Mouse (Mus musculus): Measurements from ENCODE around the gene Hist1h3b. TPM values are rescaled to one million over a fixed set of nuclear protein-coding genes. Genes with fewer than 3 reads are reported as not detected.

The Hist1h3b gene
- polyA plus RNA-seq, 1 experiment from 2014 or later: 11.1 TPM

DNA sequence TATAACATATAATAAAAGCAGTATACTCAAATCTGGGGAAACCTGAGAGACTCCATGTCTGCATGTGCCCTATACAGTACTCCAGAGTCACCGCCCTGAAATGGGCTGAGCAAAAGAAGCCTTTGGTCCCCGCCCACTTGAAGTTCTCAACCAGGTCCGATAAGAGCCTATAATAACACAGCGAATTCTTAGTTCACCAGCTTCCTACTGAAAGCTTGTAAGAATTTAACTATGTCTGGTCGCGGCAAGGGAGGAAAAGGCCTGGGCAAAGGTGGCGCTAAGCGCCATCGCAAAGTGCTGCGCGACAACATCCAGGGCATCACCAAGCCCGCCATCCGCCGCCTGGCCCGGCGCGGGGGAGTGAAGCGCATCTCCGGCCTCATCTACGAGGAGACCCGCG is 4.7 kb downstream of the Hist1h3b start, which contains the start of gene Hist1h4b:
Gene Hist1h4b, plus strand, starts transcription at position 224 of the 400 bp plus-strand sequence.
- no peaks in the 10 kb centered on the region for H3K27me3 ChIP-seq (ENCODE audit: control insufficient read depth, insufficient read depth, low read length)
- 0% methylated on average over 17 of the region's 22 CpGs for WGBS
- ATAC-seq (ENCODE audit: insufficient number of reproducible peaks, insufficient read depth, low FRiP score, low read depth): peak; percentile 71

DNA sequence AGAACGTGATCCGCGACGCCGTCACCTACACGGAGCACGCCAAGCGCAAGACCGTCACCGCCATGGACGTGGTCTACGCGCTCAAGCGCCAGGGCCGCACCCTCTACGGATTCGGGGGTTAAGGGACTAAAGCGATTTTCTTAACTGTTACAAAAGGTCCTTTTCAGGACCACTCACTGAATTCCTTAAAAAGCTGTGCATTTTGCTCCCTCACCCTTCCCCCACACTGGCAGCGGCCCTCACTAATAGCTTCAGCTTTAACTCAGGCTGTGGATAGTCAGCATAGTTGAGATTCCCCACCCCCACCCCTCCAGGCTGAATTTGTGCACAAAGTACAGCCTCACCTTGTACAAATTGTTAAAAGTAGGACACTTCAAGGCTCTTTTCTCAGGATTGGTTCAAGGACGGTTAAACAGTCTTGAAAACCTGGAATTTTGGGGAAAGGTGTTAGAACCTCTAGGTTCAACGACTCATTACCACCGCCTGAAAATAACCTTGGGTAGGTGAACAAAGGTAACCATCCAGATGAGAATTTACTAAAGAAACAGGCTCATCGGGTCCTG is 5.2 kb downstream of the Hist1h3b start:
- 2% methylated on average over 14 of the region's 23 CpGs for WGBS
- no peak for ATAC-seq (ENCODE audit: insufficient number of reproducible peaks, insufficient read depth, low FRiP score, low read depth)
- H3K4me3 ChIP-seq (ENCODE audit: low read depth, low read length): peak overlapping the region; percentile 39
- H3K4me2 ChIP-seq (replicated peaks; ENCODE audit: low read depth, low read length): peak overlapping the region; percentile 70
- peak overlapping the region; percentile 92 for H3K27ac ChIP-seq (ENCODE audit: low read length)
- H3K9me3 ChIP-seq (ENCODE audit: control insufficient read depth, low read depth, low read length): no peaks in the 10 kb centered on the region
- no peaks in the 10 kb centered on the region for H3K36me3 ChIP-seq (ENCODE audit: control insufficient read depth, insufficient read depth, low read length)
- no peaks in the 10 kb centered on the region for H3K27me3 ChIP-seq (ENCODE audit: control insufficient read depth, insufficient read depth, low read length)
- peak overlapping the region; percentile 40; the same call in 1 of the 2 replicates for H3K9ac ChIP-seq (replicated peaks; ENCODE audit: low read depth, low read length)
- H3K4me1 ChIP-seq (ENCODE audit: control insufficient read depth, insufficient read depth, low read length): peaks cover 13% of the 10 kb centered on the region

More for the DNA sequence above, 4.7 kb downstream of the Hist1h3b start, which contains the start of gene Hist1h4b:
- H3K9me3 ChIP-seq (ENCODE audit: control insufficient read depth, low read depth, low read length): no peaks in the 10 kb centered on the region
- peak within 1 kb of the TSS; percentile 92 for H3K27ac ChIP-seq (ENCODE audit: low read length)
- no peaks in the 10 kb centered on the region for H3K36me3 ChIP-seq (ENCODE audit: control insufficient read depth, insufficient read depth, low read length)
- H3K4me1 ChIP-seq (ENCODE audit: control insufficient read depth, insufficient read depth, low read length): peaks cover 13% of the 10 kb centered on the region
- peak within 1 kb of the TSS; percentile 70 for H3K4me2 ChIP-seq (replicated peaks; ENCODE audit: low read depth, low read length)
- peak within 1 kb of the TSS; percentile 39 for H3K4me3 ChIP-seq (ENCODE audit: low read depth, low read length)
- peak within 1 kb of the TSS; percentile 40; the same call in 1 of the 2 replicates for H3K9ac ChIP-seq (replicated peaks; ENCODE audit: low read depth, low read length)

DNA sequence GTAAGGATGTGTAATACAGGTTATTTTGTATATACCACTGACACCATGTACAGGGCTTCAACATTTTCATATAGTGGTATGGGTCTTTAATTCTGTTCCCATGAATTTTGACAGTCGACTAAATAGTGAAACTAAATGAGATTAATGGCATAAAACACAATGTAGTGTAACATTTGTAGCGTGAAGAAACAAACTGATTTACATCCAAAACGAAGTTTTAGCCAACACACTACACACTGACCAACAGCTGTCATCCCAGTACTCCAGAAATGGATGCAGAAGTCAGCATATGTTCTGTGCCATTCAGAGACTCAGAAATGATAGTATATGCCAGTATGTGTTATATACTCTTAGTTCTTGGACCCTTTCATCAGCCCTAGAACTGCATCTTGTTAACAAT is 5.9 kb downstream of the Hist1h3b start:
- Histone ChIP-seq H3K9ac (replicated peaks; ENCODE audit: low read depth, low read length) (no peak overlapping the region), H3K4me3 (ENCODE audit: low read depth, low read length) (no peak overlapping the region), H3K27ac (ENCODE audit: low read length) (peak overlapping the region; percentile 92; the same call in 1 of the 2 replicates), H3K27me3 (ENCODE audit: control insufficient read depth, insufficient read depth, low read length) (no peaks in the 10 kb centered on the region), H3K36me3 (ENCODE audit: control insufficient read depth, insufficient read depth, low read length) (no peaks in the 10 kb centered on the region), H3K4me2 (replicated peaks; ENCODE audit: low read depth, low read length) (no peak overlapping the region), H3K9me3 (ENCODE audit: control insufficient read depth, low read depth, low read length) (no peaks in the 10 kb centered on the region), H3K4me1 (ENCODE audit: control insufficient read depth, insufficient read depth, low read length) (peaks cover 11% of the 10 kb centered on the region)
- no peak for ATAC-seq (ENCODE audit: insufficient number of reproducible peaks, insufficient read depth, low FRiP score, low read depth)
- WGBS: 43% methylated on average over 3 of the region's 3 CpGs

DNA sequence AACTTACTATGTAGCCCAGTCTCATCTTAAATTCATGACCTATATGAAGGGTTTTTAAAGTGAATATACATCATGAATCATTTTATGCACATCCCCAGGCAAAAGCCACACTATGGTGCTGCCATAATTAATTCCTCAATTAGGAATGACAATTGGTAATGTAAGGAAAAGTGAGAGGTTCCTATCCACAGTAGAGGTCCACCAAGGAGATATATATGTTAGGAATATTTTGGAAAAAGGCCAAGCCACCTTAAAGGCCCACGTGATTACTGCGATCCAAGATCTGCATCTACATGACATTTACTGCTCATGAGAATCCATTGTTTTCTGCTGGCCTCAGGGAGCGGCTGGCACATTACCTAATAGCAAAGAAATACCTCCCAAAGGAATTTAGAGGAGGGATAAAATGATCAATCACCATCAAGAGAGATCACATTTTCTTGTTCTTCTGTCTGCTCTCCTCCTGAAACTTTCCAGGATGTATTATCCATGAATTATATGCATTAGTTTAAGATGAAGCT is 7.2 kb downstream of the Hist1h3b start:
- Histone ChIP-seq H3K36me3 (ENCODE audit: control insufficient read depth, insufficient read depth, low read length) (no peaks in the 10 kb centered on the region), H3K27me3 (ENCODE audit: control insufficient read depth, insufficient read depth, low read length) (no peaks in the 10 kb centered on the region), H3K4me2 (replicated peaks; ENCODE audit: low read depth, low read length) (no peak overlapping the region), H3K27ac (ENCODE audit: low read length) (no peak overlapping the region; the same call in 1 of the 2 replicates), H3K9me3 (ENCODE audit: control insufficient read depth, low read depth, low read length) (no peaks in the 10 kb centered on the region), H3K4me1 (ENCODE audit: control insufficient read depth, insufficient read depth, low read length) (peaks cover 8% of the 10 kb centered on the region), H3K9ac (replicated peaks; ENCODE audit: low read depth, low read length) (no peak overlapping the region), H3K4me3 (ENCODE audit: low read depth, low read length) (no peak overlapping the region)
- ATAC-seq (ENCODE audit: insufficient number of reproducible peaks, insufficient read depth, low FRiP score, low read depth): no peak
- WGBS: 71% methylated on average over 3 of the region's 3 CpGs

DNA sequence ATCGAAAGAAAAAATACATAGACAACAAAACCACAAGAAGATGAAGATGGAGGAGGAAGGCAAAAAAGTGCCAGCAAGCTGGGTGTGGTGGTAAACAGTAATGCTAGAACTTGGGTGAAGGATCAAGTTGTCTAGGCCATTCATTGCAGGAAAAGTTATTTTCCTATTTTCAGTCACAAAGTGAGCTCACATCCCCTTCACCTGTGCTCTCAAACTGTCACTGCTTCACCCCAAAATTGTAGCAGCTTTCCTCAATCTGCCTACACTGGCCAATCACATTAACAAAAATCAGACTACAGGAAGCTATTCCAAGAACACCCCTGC is 7.8 kb downstream of the Hist1h3b start:
- H3K4me2 ChIP-seq (replicated peaks; ENCODE audit: low read depth, low read length): peak overlapping the region; percentile 67

DNA sequence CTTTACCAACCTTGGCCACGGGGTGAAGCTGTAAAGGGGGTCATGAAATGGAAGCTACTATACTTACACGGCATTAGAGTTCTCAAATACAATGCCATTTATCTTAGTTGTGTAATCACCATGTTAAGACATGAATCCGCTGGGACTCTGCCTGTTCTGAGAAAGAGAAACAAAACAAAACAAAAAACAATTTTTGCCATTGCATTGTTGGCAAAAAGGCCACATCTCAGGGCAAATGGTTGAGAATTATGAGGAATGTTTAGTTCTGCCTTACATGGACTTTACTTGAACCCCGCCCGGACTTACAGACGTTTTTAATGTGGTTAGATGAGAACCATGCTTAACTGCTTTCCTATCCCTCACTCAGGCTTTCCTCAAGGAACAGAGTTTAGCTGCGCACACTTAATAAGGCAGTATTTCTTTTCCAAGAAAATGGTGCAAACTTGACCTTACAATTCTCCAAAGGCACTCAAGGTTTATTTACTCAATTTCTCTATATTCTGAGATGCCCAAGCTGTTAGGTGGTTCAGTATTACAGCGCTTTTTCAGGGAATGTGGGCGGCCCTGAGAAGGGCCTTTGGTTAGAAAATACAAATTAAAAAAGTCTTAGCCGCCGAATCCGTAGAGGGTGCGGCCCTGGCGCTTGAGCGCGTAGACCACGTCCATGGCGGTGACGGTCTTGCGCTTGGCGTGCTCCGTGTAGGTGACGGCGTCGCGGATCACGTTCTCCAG is 8.3 kb downstream of the Hist1h3b start:
- peak overlapping the region; percentile 67 for H3K4me2 ChIP-seq (replicated peaks; ENCODE audit: low read depth, low read length)
- peaks cover 11% of the 10 kb centered on the region for H3K4me1 ChIP-seq (ENCODE audit: control insufficient read depth, insufficient read depth, low read length)
- no peaks in the 10 kb centered on the region for H3K36me3 ChIP-seq (ENCODE audit: control insufficient read depth, insufficient read depth, low read length)
- H3K9ac ChIP-seq (replicated peaks; ENCODE audit: low read depth, low read length): peak overlapping the region; percentile 22
- H3K27ac ChIP-seq (ENCODE audit: low read length): peak overlapping the region; percentile 75
- WGBS: 2% methylated on average over 19 of the region's 27 CpGs
- no peak for ATAC-seq (ENCODE audit: insufficient number of reproducible peaks, insufficient read depth, low FRiP score, low read depth)
- H3K9me3 ChIP-seq (ENCODE audit: control insufficient read depth, low read depth, low read length): no peaks in the 10 kb centered on the region
- H3K4me3 ChIP-seq (ENCODE audit: low read depth, low read length): peak overlapping the region; percentile 50
- no peaks in the 10 kb centered on the region for H3K27me3 ChIP-seq (ENCODE audit: control insufficient read depth, insufficient read depth, low read length)

More for the DNA sequence above, 7.8 kb downstream of the Hist1h3b start:
- H3K27me3 ChIP-seq (ENCODE audit: control insufficient read depth, insufficient read depth, low read length): no peaks in the 10 kb centered on the region
- WGBS: 63% methylated on average over 1 of the region's 1 CpGs
- H3K4me1 ChIP-seq (ENCODE audit: control insufficient read depth, insufficient read depth, low read length): peaks cover 11% of the 10 kb centered on the region
- H3K9me3 ChIP-seq (ENCODE audit: control insufficient read depth, low read depth, low read length): no peaks in the 10 kb centered on the region
- peak overlapping the region; percentile 22 for H3K9ac ChIP-seq (replicated peaks; ENCODE audit: low read depth, low read length)
- ATAC-seq (ENCODE audit: insufficient number of reproducible peaks, insufficient read depth, low FRiP score, low read depth): no peak
- no peaks in the 10 kb centered on the region for H3K36me3 ChIP-seq (ENCODE audit: control insufficient read depth, insufficient read depth, low read length)
- peak overlapping the region; percentile 75 for H3K27ac ChIP-seq (ENCODE audit: low read length)
- H3K4me3 ChIP-seq (ENCODE audit: low read depth, low read length): peak overlapping the region; percentile 50

DNA sequence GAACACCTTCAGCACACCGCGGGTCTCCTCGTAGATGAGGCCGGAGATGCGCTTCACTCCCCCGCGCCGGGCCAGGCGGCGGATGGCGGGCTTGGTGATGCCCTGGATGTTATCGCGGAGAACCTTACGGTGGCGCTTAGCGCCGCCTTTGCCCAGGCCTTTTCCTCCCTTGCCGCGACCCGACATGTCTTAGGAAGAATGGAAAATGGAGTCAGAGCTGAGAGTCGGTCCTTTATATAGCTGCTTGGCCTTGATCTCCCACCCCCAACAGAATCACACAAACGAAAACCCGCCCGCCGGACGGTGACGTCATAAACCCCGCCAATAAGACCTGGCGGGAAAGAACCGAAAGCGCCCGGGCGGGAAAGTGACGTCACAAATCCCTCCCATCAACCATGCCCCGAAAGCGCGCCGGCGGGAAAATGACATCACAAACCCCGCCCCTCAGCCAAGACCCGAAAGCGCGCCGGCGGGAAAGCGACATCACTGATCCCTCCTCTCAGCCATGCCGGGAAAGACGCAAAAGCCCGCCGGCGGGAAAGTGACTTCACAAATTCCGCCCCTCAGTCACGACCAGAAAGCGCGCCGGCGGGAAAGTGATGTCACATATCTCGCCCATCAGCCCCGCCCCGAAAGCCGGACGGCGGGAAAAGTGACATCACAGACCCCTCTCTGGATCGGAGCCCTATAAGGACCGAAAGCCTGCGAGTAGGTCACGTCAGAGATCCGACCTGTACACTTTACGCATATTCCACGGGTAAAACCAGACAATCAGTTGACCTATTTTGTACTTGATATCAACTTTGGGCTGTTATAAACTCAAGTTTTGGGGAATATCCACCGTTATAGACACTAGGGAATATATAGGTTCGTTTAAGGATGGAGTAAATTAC is 9.2 kb downstream of the Hist1h3b start, which contains the start of gene Hist1h4a:
Gene Hist1h4a, minus strand, starts transcription at position 259 of the 893 bp plus-strand sequence.
- Histone ChIP-seq H3K27ac (ENCODE audit: low read length) (peak within 1 kb of the TSS; percentile 92), H3K4me1 (ENCODE audit: control insufficient read depth, insufficient read depth, low read length) (peaks cover 11% of the 10 kb centered on the region), H3K9me3 (ENCODE audit: control insufficient read depth, low read depth, low read length) (no peaks in the 10 kb centered on the region), H3K4me3 (ENCODE audit: low read depth, low read length) (peak within 1 kb of the TSS; percentile 50), H3K4me2 (replicated peaks; ENCODE audit: low read depth, low read length) (peak within 1 kb of the TSS; percentile 67), H3K27me3 (ENCODE audit: control insufficient read depth, insufficient read depth, low read length) (no peaks in the 10 kb centered on the region), H3K9ac (replicated peaks; ENCODE audit: low read depth, low read length) (peak within 1 kb of the TSS; percentile 45), H3K36me3 (ENCODE audit: control insufficient read depth, insufficient read depth, low read length) (no peaks in the 10 kb centered on the region)
- WGBS: under 1% methylated on average over 67 of the region's 72 CpGs
- peak; percentile 79 for ATAC-seq (ENCODE audit: insufficient number of reproducible peaks, insufficient read depth, low FRiP score, low read depth)

All from stomach, embryonic 14.5 days (tissue).